Mouse (Mus musculus): ENCODE measurements around the gene Gipc3. TPM values are rescaled to one million over a fixed set of nuclear protein-coding genes. Genes with fewer than 3 reads are reported as not detected.
A peak's percentile ranks its signal among the peaks of the same experiment; 100 is the strongest.

The Gipc3 gene
- polyA plus RNA-seq, 1 experiment from 2014 or later, result not detected

DNA sequence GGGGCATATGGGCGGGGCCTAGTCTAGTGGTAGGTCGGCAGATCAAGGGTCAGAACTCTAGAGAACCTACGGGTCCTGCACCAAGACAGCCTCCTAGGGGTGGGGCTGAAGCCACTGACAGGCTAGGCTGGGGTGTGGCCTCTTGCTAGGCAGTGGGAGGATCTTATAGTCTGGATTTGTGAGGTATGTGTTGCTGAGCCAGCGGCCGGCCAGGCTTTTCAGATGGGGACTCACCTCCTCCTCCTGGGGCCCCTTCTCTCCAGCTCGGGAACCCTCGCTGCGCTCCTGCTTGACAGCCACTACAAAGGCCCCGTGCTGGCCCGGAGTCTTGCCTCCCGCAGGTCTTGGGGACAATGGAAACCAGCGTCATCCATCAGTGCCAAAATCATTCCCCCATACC is 6.1 kb upstream of the Gipc3 start:
- WGBS (ENCODE audit: missing documents), result 26% methylated on average over 12 of the region's 12 CpGs
- Histone ChIP-seq H3K36me3 (ENCODE audit: inconsistent target) (no peaks in the 10 kb centered on the region; the same call in 1 of the 2 replicates), H3K79me2 (ENCODE audit: inconsistent target) (peaks cover 9% of the 10 kb centered on the region; the same call in 1 of the 2 replicates), H3K4me3 (ENCODE audit: inconsistent target) (peak overlapping the region; percentile 58), H3K27ac (peak overlapping the region; percentile 51)

DNA sequence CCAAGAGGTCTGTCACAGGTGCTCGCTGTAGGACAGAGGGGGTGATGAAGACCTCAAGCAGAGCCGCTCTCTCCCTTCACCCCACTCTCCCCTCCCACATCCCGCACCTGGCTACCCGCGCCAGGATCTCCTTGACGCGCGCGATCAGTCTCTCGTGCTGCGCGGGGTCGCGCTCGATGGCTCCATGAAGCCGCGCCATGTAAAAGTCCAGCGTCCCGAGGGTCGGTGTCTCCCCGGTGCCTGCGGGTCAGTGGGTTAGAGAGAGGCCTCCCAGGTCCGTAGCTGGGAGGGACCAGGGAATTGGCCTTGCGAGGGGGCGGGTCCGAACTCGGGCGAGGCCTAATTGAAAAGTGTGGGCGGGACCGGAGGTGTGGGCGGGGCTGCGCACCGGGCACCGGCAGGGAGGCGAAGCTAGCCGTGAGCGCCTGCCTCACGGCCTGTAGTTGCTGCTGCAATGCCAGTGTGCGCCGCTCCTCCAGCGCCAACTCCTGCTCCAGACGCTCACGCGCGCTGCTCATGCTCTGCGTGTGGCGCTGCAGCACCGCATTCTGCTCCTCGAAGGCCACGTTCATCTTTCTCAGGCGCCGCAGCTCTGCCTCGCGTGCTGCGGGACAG is 3.5 kb upstream of the Gipc3 start:
- no peak overlapping the region for H3K4me3 ChIP-seq (ENCODE audit: inconsistent target)
- H3K27ac ChIP-seq, result no peak overlapping the region
- H3K36me3 ChIP-seq (ENCODE audit: inconsistent target), result no peaks in the 10 kb centered on the region; the same call in 1 of the 2 replicates
- H3K79me2 ChIP-seq (ENCODE audit: inconsistent target), result no peaks in the 10 kb centered on the region
- WGBS (ENCODE audit: missing documents), result 19% methylated on average over 53 of the region's 55 CpGs

DNA sequence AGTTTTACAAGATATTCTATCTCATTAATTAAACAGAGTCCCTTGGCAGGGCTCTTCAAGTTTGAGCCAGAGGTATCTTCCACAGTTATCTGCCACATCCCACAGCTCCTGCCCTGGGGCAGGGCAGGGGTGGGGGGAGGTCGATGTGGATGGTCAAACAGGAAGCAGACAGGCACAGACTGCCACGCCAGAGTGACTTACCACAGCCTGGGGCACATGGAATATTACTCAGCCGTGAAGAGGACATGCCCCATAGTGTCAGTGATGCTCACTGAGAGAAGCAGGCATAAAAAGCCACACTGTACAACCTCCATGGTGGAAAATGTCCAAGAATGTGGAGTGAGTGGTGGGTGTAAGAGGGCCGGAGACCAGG is 2.1 kb upstream of the Gipc3 start:
- H3K36me3 ChIP-seq (ENCODE audit: inconsistent target), result no peaks in the 10 kb centered on the region; the same call in 1 of the 2 replicates
- no peak overlapping the region for H3K27ac ChIP-seq
- no peak overlapping the region for H3K4me3 ChIP-seq (ENCODE audit: inconsistent target)
- H3K79me2 ChIP-seq (ENCODE audit: inconsistent target), result no peaks in the 10 kb centered on the region
- WGBS (ENCODE audit: missing documents), result 57% methylated on average over 3 of the region's 4 CpGs

DNA sequence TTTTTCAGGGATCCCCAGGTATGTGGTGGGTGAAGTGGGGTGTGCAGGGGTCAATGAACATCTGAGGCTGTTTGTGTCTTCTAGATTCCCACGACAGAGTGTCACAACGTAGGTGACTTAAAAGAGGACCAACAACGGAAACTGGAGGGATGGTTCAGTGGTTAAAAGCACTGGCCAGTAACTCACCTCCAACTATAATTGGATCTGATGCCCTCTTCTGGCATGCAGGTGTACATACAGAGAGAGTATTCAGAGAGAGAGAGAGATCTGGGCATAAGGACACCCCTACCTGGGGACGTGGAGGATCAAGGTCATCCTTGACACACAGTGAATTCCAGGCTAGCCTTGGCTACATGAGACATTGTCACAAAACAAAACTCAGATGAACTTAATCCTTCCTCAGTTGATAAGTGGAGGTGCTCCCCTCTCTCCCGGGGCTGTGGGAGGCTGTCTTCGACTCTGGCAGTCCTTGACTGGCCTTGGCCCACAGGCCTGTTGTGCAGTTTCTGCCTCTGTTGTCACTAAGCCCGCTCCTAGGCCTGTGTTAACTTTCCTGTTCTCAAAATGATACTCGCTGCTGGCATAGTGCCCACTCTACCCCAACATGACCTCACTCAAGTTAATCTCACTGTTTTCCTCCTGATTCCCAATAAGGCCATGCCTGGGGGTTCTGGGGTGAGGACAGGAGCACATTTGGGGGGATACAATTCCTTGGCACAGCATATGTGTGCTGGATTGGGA is 1.5 kb upstream of the Gipc3 start:
- Histone ChIP-seq H3K36me3 (ENCODE audit: inconsistent target) (no peaks in the 10 kb centered on the region; the same call in 1 of the 2 replicates), H3K79me2 (ENCODE audit: inconsistent target) (no peaks in the 10 kb centered on the region), H3K27ac (no peak overlapping the region), H3K4me3 (ENCODE audit: inconsistent target) (no peak overlapping the region)
- WGBS (ENCODE audit: missing documents), result 48% methylated on average over 8 of the region's 8 CpGs

DNA sequence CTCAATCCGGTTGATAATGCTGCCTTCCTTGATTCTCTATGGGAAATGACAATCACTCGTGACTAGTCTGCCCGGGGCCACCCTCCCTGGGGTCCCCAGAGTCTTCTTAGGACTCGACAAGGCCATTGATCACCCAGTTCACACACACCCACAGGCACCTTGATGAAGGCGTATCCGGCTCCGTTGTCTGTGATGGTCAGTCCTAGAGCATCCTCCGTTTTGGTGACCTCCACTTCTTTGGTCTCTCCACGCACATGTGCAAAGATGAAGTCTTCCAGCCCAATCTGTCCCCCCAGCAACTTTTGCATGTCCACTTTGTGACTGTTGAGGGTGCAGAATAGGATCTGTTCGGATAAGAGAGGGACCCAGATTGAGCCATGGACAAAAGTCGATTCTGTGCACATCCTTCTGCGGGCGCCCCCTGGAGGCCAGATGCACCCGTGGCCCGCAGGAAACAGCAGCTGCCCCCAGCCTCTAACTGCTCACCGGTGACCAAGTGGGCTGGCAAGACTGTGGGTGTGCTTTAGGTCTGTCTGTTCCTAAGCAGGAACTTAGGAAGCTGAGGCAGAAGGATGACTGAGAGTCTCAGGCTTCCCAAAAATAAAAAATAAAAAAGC is 1.6 kb downstream of the Gipc3 start:
- no peak overlapping the region for H3K27ac ChIP-seq
- no peaks in the 10 kb centered on the region for H3K36me3 ChIP-seq (ENCODE audit: inconsistent target)
- 50% methylated on average over 16 of the region's 16 CpGs for WGBS (ENCODE audit: missing documents)
- H3K4me3 ChIP-seq (ENCODE audit: inconsistent target), result no peak overlapping the region
- no peaks in the 10 kb centered on the region for H3K79me2 ChIP-seq (ENCODE audit: inconsistent target)

DNA sequence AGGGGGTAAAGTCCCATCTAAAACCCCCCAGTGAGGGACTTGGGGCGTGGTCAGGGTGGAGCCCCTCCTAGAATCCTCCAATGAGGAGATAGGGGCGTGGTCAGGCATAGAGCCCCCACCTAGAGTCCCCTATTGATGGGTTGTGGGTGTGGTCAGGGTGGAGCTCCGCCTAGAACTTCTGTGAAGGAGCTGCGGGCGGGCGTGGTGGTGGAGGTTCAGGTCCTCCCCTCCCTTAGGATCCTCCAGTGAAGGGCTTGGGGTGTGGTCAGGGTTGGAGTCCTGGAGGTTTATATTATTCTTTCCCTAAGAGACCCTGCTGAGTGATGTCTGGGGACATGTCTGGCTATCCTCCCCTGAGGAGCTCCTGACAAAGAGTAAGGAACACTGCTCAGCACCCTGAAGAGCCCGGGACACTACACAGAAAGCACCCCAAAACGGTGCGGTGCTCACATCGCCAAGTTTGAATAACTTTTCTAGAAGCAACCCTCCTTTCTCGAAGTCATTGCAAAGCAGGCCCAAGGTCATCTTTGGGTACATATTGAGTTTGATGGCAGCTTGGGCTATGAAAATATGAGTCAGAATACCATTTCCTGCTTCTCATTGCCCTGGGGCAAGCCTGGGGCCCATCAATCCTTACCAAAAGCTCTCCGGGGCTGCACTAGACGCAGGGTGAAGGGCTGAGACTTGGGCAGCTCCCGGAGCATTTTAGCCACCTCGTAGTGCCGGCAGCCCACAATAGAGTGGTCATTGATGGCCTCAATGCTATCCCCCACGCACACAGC is 2.3 kb downstream of the Gipc3 start:
- H3K79me2 ChIP-seq (ENCODE audit: inconsistent target), result no peaks in the 10 kb centered on the region
- H3K27ac ChIP-seq, result no peak overlapping the region
- H3K36me3 ChIP-seq (ENCODE audit: inconsistent target), result no peaks in the 10 kb centered on the region
- WGBS (ENCODE audit: missing documents), result 85% methylated on average over 17 of the region's 17 CpGs
- no peak overlapping the region for H3K4me3 ChIP-seq (ENCODE audit: inconsistent target)

DNA sequence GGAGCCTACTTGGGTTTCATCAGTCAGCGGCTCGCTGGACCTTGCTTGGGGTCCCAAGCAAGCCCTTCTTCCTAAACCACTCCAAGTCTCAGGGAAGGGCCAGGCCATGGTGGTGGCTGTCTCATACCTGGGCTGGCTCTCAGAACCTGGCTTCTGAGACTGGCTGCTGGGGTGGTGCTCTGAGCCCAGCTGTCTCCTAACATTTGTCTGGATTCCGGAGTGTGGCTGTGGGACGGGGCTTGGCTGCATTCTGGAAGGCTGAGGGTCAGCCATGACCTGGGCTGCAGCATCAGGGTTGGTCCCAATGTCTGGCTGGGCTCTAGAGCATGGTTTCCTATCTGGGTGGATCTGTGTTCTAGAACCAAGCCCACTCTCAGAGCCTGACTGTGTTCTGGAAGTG is 6.5 kb downstream of the Gipc3 start:
- no peak overlapping the region for H3K27ac ChIP-seq
- H3K36me3 ChIP-seq (ENCODE audit: inconsistent target), result no peaks in the 10 kb centered on the region
- no peaks in the 10 kb centered on the region for H3K79me2 ChIP-seq (ENCODE audit: inconsistent target)
- WGBS (ENCODE audit: missing documents), result 87% methylated on average over 4 of the region's 4 CpGs
- no peak overlapping the region for H3K4me3 ChIP-seq (ENCODE audit: inconsistent target)

DNA sequence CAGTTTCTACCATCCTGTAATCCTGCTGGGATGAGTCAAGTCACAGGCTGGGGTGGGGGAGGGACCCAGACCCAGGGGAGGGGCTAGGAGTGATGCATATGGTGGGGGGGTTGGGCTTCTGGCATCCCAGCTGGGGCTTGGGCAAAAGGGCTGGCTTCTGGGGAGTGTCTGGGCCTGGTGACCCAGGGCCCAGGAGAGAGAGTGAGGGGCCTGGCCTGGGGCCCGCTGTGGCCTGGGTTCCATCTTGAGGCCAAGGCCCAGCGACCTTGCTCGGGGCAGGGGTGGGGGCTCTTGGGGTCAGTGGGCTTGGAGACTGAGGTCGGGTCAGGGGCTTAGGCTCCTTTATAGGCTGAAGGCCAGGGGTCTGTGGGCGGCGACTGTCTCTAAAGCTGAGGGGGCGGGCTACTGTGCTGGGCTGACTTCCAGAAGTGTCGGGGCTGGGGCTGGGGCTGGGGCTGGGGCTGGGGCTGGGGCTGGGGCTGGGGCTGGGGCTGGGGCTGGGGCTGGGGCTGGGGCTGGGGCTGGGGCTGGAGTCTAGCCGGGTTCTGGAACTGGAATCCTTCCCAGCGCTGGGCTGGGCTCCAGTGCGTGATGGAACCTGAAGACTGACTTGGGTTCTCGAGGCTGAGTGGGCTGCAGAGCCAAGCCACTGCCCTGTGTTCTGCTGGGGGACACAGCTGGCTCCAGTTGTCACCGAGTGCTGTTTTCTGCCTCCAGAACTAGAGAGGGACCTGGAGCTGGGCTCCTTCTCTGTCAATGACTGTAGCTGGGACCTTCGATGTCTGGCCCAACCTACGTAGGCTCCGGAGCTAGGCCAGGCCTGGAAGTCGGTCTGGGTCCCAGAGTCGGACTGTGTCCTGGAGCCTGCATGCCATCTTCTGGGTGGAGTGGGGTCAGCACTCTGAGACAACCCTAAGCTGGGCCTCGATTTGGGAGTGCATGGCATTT is 7.4 kb downstream of the Gipc3 start:
- Histone ChIP-seq H3K36me3 (ENCODE audit: inconsistent target) (no peaks in the 10 kb centered on the region), H3K79me2 (ENCODE audit: inconsistent target) (no peaks in the 10 kb centered on the region), H3K27ac (no peak overlapping the region), H3K4me3 (ENCODE audit: inconsistent target) (no peak overlapping the region)
- WGBS (ENCODE audit: missing documents), result 83% methylated on average over 15 of the region's 19 CpGs

DNA sequence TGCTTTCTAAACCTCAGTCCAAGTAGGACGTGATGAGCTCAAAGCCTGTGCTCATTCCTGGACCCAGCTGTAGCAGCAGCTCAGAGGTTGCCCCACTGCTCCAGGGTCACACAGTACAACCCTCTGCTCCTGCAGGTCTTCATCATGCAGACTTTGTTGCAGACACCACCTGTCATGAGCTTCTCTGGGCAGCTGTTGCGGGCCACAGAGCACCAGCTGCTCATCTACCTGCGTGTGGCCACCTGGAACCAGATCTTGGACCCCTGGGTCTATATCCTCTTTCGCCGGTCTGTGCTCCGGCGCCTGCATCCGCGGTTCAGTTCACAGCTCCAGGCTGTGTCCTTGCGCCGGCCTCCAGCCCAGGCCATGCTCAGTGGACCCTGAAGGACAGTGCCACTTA is 8.7 kb downstream of the Gipc3 start:
- H3K36me3 ChIP-seq (ENCODE audit: inconsistent target), result no peaks in the 10 kb centered on the region
- WGBS (ENCODE audit: missing documents), result 88% methylated on average over 11 of the region's 11 CpGs
- H3K4me3 ChIP-seq (ENCODE audit: inconsistent target), result no peak overlapping the region
- H3K27ac ChIP-seq, result no peak overlapping the region
- no peaks in the 10 kb centered on the region for H3K79me2 ChIP-seq (ENCODE audit: inconsistent target)

DNA sequence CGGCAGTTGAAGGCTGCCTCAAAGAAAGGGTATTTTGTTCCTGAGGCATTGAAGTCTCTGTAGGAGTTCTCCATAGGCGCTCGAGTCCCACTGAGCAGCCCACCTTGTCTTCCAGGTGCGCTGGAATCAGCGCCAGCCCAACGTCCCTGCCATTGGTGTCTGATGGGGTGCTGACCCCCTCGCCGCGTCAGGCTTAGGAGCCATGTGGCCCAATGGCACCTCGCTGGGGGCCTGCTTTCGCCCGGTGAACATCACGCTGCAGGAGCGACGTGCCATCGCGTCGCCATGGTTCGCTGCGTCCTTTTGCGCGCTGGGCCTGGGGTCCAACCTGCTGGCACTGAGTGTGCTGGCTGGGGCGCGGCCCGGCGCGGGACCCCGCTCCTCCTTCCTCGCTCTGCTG is 10.8 kb downstream of the Gipc3 start:
- Histone ChIP-seq H3K27ac (no peak overlapping the region), H3K36me3 (ENCODE audit: inconsistent target) (no peaks in the 10 kb centered on the region), H3K79me2 (ENCODE audit: inconsistent target) (no peaks in the 10 kb centered on the region), H3K4me3 (ENCODE audit: inconsistent target) (no peak overlapping the region)
- 97% methylated on average over 22 of the region's 29 CpGs for WGBS (ENCODE audit: missing documents)

DNA sequence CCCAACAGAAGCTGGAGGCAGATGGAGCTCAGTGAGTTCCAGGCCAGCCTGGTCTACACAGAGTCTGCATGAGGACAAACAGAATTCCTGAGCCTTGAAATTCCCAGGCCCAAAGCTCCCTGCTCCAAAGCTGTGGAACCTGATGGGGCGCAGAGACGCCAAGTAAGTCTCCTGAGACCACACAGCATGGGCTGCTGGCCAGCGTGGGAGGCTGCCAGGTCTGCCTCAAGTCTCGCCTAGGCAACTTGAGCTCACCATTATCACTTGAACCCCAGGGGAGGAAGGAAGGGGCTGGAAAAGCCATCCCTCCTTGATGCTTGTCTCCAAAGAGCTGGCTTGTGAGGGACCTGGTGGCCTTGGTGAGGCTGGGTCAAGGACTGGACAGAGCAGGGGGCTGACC is 13.1 kb downstream of the Gipc3 start:
- Histone ChIP-seq H3K79me2 (ENCODE audit: inconsistent target) (no peaks in the 10 kb centered on the region), H3K27ac (no peak overlapping the region), H3K36me3 (ENCODE audit: inconsistent target) (peaks cover 16% of the 10 kb centered on the region), H3K4me3 (ENCODE audit: inconsistent target) (no peak overlapping the region)
- WGBS (ENCODE audit: missing documents), result 79% methylated on average over 4 of the region's 4 CpGs

DNA sequence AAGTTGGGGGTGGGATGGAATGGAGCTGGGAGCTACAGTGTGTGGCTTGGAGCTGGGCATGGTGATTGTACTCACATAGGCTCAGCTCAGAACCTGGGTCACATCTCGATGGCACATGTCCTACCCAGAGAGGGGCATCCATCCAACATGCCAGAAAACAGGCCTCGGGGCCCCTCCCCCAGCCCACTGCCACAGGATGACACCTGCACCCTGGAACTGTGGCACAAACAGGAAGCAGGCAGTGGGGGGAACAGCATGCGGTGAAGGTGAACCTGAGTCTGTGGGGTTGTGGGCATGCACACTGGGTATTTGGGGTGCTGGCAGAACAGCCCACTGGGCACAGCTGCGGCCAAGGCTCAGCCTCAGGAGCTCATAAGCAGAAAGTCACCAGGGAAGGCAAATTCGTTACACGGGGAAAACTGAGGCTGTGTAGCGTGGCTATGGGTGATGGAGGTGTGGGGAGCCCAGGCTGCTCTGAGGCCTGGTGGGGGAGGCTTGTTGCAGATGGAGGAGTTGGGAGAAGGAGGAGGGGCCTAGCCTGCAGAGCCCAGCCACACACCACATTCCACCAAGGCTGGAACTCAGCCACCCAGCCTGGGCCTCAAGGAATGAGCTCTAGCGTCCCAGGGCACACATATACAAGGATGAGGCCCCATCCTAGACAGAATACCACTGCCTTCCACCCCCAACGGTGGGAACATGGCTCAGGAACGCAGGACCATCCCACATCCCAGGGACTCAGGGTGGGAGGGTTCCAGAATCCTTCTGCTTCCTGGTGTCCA is 13.7 kb downstream of the Gipc3 start:
- peaks cover 22% of the 10 kb centered on the region for H3K36me3 ChIP-seq (ENCODE audit: inconsistent target)
- no peaks in the 10 kb centered on the region; the same call in 1 of the 2 replicates for H3K79me2 ChIP-seq (ENCODE audit: inconsistent target)
- no peak overlapping the region for H3K4me3 ChIP-seq (ENCODE audit: inconsistent target)
- 51% methylated on average over 10 of the region's 10 CpGs for whole genome bisulfite sequencing (ENCODE audit: missing documents)
- no peak overlapping the region for H3K27ac ChIP-seq

DNA sequence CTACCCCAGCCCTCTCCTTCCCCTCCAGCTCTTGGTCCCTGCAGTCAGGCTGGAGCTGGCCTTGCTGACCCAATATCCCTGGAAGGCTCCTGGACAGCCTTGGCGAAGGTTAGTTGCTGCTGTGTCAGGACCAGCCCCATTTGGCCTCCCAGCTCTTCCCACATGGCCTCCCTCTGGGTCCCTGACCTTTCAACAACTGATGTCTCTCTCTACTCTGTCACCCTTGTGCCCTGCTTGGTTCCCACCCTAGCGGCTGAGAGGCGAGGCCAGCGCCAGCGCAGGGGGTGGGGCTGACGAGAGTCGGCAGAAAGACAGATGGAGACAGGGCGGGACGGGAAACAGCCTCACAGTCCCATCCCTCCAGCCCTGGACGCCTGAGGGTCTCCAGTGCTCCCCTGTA is 14.7 kb downstream of the Gipc3 start, which contains the start of gene Tbxa2r:
Tbxa2r (plus strand) TSS at position 346 of the 400 bp plus-strand sequence.
- H3K4me3 ChIP-seq (ENCODE audit: inconsistent target), result no peak within 1 kb of the TSS

More for the DNA sequence above, 14.7 kb downstream of the Gipc3 start, which contains the start of gene Tbxa2r:
- Histone ChIP-seq H3K27ac (no peak within 1 kb of the TSS), H3K36me3 (ENCODE audit: inconsistent target) (peaks cover 32% of the 10 kb centered on the region), H3K79me2 (ENCODE audit: inconsistent target) (peaks cover 6% of the 10 kb centered on the region; the same call in 1 of the 2 replicates)
- WGBS (ENCODE audit: missing documents), result 44% methylated on average over 10 of the region's 10 CpGs
